Mouse (Mus musculus) hindbrain, embryonic 13.5 days (tissue): ENCODE measurements at regions not wholly inside any gene's neighbourhood (a gene's known extent, or its start where the extent isn't known, plus 50 kb on each side); places are given as distances from the start of the nearest gene placed in this dataset.

ENCODE experiments used
- ATAC-seq: fragments of 200-750 bp; cut with Nextera tagmentation; 2 replicates; pipeline ENCODE4 v1.8.0; 2017; ENCODE audit warnings: moderate TSS enrichment; ENCODE audit not compliant: low FRiP score
- H3K27ac ChIP-seq: fragments of 300-500 bp; sonication (generic); 2 replicates; pipeline ENCODE4 v1.5.1; 2015; ENCODE audit warnings: inconsistent platforms, mild to moderate bottlenecking, moderate library complexity
- H3K27me3 ChIP-seq: fragments of 300-500 bp; sonication (generic); 2 replicates; pipeline ENCODE4 v1.6.1; 2015; ENCODE audit warnings: mild to moderate bottlenecking, inconsistent platforms
- H3K36me3 ChIP-seq: fragments of 300-500 bp; sonication (generic); 2 replicates; pipeline ENCODE4 v1.6.1; 2015; ENCODE audit warnings: mild to moderate bottlenecking, inconsistent platforms
- H3K4me1 ChIP-seq: fragments of 300-500 bp; sonication (generic); replicated peaks from 2 replicates; pipeline ENCODE4 v1.6.1; 2015; ENCODE audit warnings: inconsistent platforms
- H3K4me2 ChIP-seq: fragments of 300-500 bp; sonication (generic); 2 replicates; pipeline ENCODE4 v1.6.1; 2015; ENCODE audit warnings: inconsistent platforms, mild to moderate bottlenecking, moderate library complexity
- H3K4me3 ChIP-seq: fragments of 300-500 bp; sonication (generic); 2 replicates; pipeline ENCODE4 v1.5.1; 2015; ENCODE audit warnings: mild to moderate bottlenecking, inconsistent platforms
- H3K9ac ChIP-seq: fragments of 300-500 bp; sonication (generic); 2 replicates; pipeline ENCODE4 v1.6.1; 2015; ENCODE audit warnings: mild to moderate bottlenecking, inconsistent platforms
- H3K9me3 ChIP-seq: fragments of 300-500 bp; sonication (generic); 2 replicates; pipeline ENCODE4 v1.6.1; 2016; ENCODE audit warnings: inconsistent platforms
- WGBS: fragments of 180-500 bp; shearing (Covaris S2); methylation state at CpG from one replicate; pipeline ENCODE4 v1.1.7; 2015; 5-methylcytosine and 5-hydroxymethylcytosine counted together

GRCm38 (mm10) chr1:177382596-177383190 is 59.5 kb upstream of the Zbtb18 start:
- Histone ChIP-seq H3K27ac (no peak overlapping the region), H3K4me1 (peaks cover 9% of the 10 kb centered on the region), H3K27me3 (no peaks in the 10 kb centered on the region), H3K36me3 (no peaks in the 10 kb centered on the region), H3K4me2 (peak overlapping the region; percentile 15; the same call in 1 of the 2 replicates), H3K4me3 (no peak overlapping the region), H3K9ac (no peak overlapping the region), H3K9me3 (no peaks in the 10 kb centered on the region)
- 0 out of 2 replicates have a peak, but pooled peaks have one; percentile 54 for ATAC-seq
- 22% methylated on average over 16 of the region's 16 CpGs for WGBS

GRCm38 (mm10) chr1:177382147-177382546 is 60.0 kb upstream of the Zbtb18 start:
- Histone ChIP-seq H3K9me3 (no peaks in the 10 kb centered on the region), H3K27ac (no peak overlapping the region), H3K4me1 (peaks cover 9% of the 10 kb centered on the region), H3K4me3 (no peak overlapping the region), H3K4me2 (no peak overlapping the region), H3K27me3 (no peaks in the 10 kb centered on the region), H3K36me3 (no peaks in the 10 kb centered on the region), H3K9ac (no peak overlapping the region)
- WGBS: 78% methylated on average over 4 of the region's 4 CpGs
- no peak for ATAC-seq

GRCm38 (mm10) chr1:177378112-177378511 is 64.0 kb upstream of the Zbtb18 start:
- no peak for ATAC-seq
- 94% methylated on average over 3 of the region's 3 CpGs for WGBS
- no peaks in the 10 kb centered on the region for H3K36me3 ChIP-seq

GRCm38 (mm10) chr1:177373226-177373825 is 68.8 kb upstream of the Zbtb18 start:
- no peaks in the 10 kb centered on the region for H3K36me3 ChIP-seq
- no peak overlapping the region for H3K4me2 ChIP-seq
- no peak overlapping the region for H3K27ac ChIP-seq
- H3K4me1 ChIP-seq: peaks cover 13% of the 10 kb centered on the region
- H3K9ac ChIP-seq: no peak overlapping the region
- no peaks in the 10 kb centered on the region for H3K9me3 ChIP-seq
- H3K4me3 ChIP-seq: no peak overlapping the region
- 4% methylated on average over 5 of the region's 5 CpGs for WGBS
- no peak for ATAC-seq
- no peaks in the 10 kb centered on the region for H3K27me3 ChIP-seq

More at GRCm38 (mm10) chr1:177378112-177378511, 64.0 kb upstream of the Zbtb18 start:
- Histone ChIP-seq H3K27ac (no peak overlapping the region), H3K9me3 (no peaks in the 10 kb centered on the region), H3K4me1 (peaks cover 20% of the 10 kb centered on the region), H3K4me3 (no peak overlapping the region), H3K9ac (no peak overlapping the region), H3K4me2 (no peak overlapping the region), H3K27me3 (no peaks in the 10 kb centered on the region)

GRCm38 (mm10) chr1:177372066-177372465 is 70.1 kb upstream of the Zbtb18 start:
- ATAC-seq: no peak
- Histone ChIP-seq H3K4me3 (no peak overlapping the region), H3K27me3 (no peaks in the 10 kb centered on the region), H3K27ac (no peak overlapping the region), H3K36me3 (no peaks in the 10 kb centered on the region), H3K9ac (no peak overlapping the region), H3K9me3 (no peaks in the 10 kb centered on the region), H3K4me1 (peaks cover 13% of the 10 kb centered on the region), H3K4me2 (no peak overlapping the region)
- 69% methylated on average over 10 of the region's 10 CpGs for WGBS

- Histone ChIP-seq H3K9ac (no peak overlapping the region), H3K4me3 (no peak overlapping the region), H3K36me3 (no peaks in the 10 kb centered on the region), H3K27me3 (no peaks in the 10 kb centered on the region), H3K27ac (no peak overlapping the region), H3K4me1 (peaks cover 12% of the 10 kb centered on the region; the same call in 1 of the 2 replicates), H3K4me2 (no peak overlapping the region), H3K9me3 (no peaks in the 10 kb centered on the region)
- ATAC-seq: no peak
- 91% methylated on average over 9 of the region's 9 CpGs for WGBS
Observed at GRCm38 (mm10) chr1:177367864-177368610, 74.1 kb upstream of the Zbtb18 start.

- 44% methylated on average over 6 of the region's 6 CpGs for WGBS
- H3K4me1 ChIP-seq: peaks cover 10% of the 10 kb centered on the region; the same call in 1 of the 2 replicates
- peak; percentile 43; the same call in 1 of the 2 replicates for ATAC-seq
Observed at GRCm38 (mm10) chr1:177366914-177367313, 75.2 kb upstream of the Zbtb18 start.

GRCm38 (mm10) chr1:177366475-177366874 is 75.7 kb upstream of the Zbtb18 start:
- Histone ChIP-seq H3K4me2 (no peak overlapping the region), H3K36me3 (no peaks in the 10 kb centered on the region), H3K9me3 (no peaks in the 10 kb centered on the region), H3K4me3 (no peak overlapping the region), H3K27me3 (no peaks in the 10 kb centered on the region), H3K27ac (no peak overlapping the region), H3K4me1 (peaks cover 10% of the 10 kb centered on the region; the same call in 1 of the 2 replicates), H3K9ac (no peak overlapping the region)
- 38% methylated on average over 7 of the region's 7 CpGs for WGBS
- ATAC-seq: no peak

More at GRCm38 (mm10) chr1:177366914-177367313, 75.2 kb upstream of the Zbtb18 start:
- Histone ChIP-seq H3K27me3 (no peaks in the 10 kb centered on the region), H3K4me3 (no peak overlapping the region), H3K4me2 (no peak overlapping the region), H3K36me3 (no peaks in the 10 kb centered on the region), H3K27ac (no peak overlapping the region), H3K9ac (no peak overlapping the region), H3K9me3 (no peaks in the 10 kb centered on the region)

GRCm38 (mm10) chr1:177364355-177364754 is 77.8 kb upstream of the Zbtb18 start:
- Histone ChIP-seq H3K27ac (no peak overlapping the region), H3K9ac (no peak overlapping the region), H3K4me2 (no peak overlapping the region), H3K4me3 (no peak overlapping the region), H3K36me3 (no peaks in the 10 kb centered on the region), H3K27me3 (no peaks in the 10 kb centered on the region), H3K9me3 (no peaks in the 10 kb centered on the region), H3K4me1 (peaks cover 10% of the 10 kb centered on the region; the same call in 1 of the 2 replicates)
- 77% methylated on average over 7 of the region's 7 CpGs for WGBS
- no peak for ATAC-seq

GRCm38 (mm10) chr1:177362398-177362797 is 79.8 kb upstream of the Zbtb18 start:
- Histone ChIP-seq H3K27ac (no peak overlapping the region), H3K9ac (no peak overlapping the region), H3K27me3 (no peaks in the 10 kb centered on the region), H3K36me3 (no peaks in the 10 kb centered on the region), H3K4me2 (no peak overlapping the region), H3K4me1 (peaks cover 10% of the 10 kb centered on the region; the same call in 1 of the 2 replicates), H3K9me3 (no peaks in the 10 kb centered on the region), H3K4me3 (no peak overlapping the region)
- WGBS: 95% methylated on average over 8 of the region's 8 CpGs
- ATAC-seq: no peak

GRCm38 (mm10) chr1:177348400-177349092 is 90.5 kb upstream of the Akt3 start:
- Histone ChIP-seq H3K27ac (no peak overlapping the region), H3K27me3 (no peaks in the 10 kb centered on the region), H3K4me1 (0 out of 2 replicates have a peak, but pooled peaks cover 2% of the 10 kb centered on the region), H3K4me2 (no peak overlapping the region), H3K4me3 (no peak overlapping the region), H3K9ac (no peak overlapping the region), H3K9me3 (no peaks in the 10 kb centered on the region), H3K36me3 (no peaks in the 10 kb centered on the region)
- no peak for ATAC-seq
- 86% methylated on average over 17 of the region's 17 CpGs for WGBS

- Histone ChIP-seq H3K36me3 (no peaks in the 10 kb centered on the region), H3K9ac (no peak overlapping the region), H3K27ac (no peak overlapping the region), H3K4me2 (no peak overlapping the region), H3K9me3 (no peaks in the 10 kb centered on the region), H3K27me3 (no peaks in the 10 kb centered on the region), H3K4me3 (no peak overlapping the region), H3K4me1 (0 out of 2 replicates have a peak, but pooled peaks cover 6% of the 10 kb centered on the region)
- ATAC-seq: no peak
- WGBS: 24% methylated on average over 4 of the region's 4 CpGs
Observed at GRCm38 (mm10) chr1:177347208-177347607, 89.2 kb upstream of the Akt3 start.
